Mouse (Mus musculus): ENCODE measurements around the gene Snrnp200. TPM values are rescaled to one million over a fixed set of nuclear protein-coding genes. Genes with fewer than 3 reads are reported as not detected.

Snrnp200 gene
- polyA plus RNA-seq, 1 experiment from 2014 or later = 92.9 TPM

Other genes with a start within 250 kb of the Snrnp200 start
- gene Ap4e1, start 199.7 kb upstream of the Snrnp200 start, polyA plus RNA-seq (2016; fragmentation: Nextera tagmentation; extraction: Ambion mirVana) = 13.4 and 13.6 TPM in 2 replicates
- gene Blvra, start 137.7 kb upstream of the Snrnp200 start, polyA plus RNA-seq (2016; fragmentation: Nextera tagmentation; extraction: Ambion mirVana) = 19.4 and 21.2 TPM in 2 replicates
- gene Ncaph, start 74.4 kb upstream of the Snrnp200 start, polyA plus RNA-seq (2016; fragmentation: Nextera tagmentation; extraction: Ambion mirVana) = 115 TPM in 2 replicates
- 14.4 and 14.9 TPM in 2 replicates for gene Itpripl1, start 64.9 kb upstream of the Snrnp200 start, polyA plus RNA-seq (2016; fragmentation: Nextera tagmentation; extraction: Ambion mirVana)
- 2.9 and 3.1 TPM in 2 replicates for gene 1810024B03Rik, start 106 bp upstream of the Snrnp200 start, polyA plus RNA-seq (2016; fragmentation: Nextera tagmentation; extraction: Ambion mirVana)
- gene Ciao1, start 39.4 kb downstream of the Snrnp200 start, polyA plus RNA-seq (2016; fragmentation: Nextera tagmentation; extraction: Ambion mirVana) = 46.3 and 56.2 TPM in 2 replicates
- gene Tmem127, start 39.5 kb downstream of the Snrnp200 start, polyA plus RNA-seq (2016; fragmentation: Nextera tagmentation; extraction: Ambion mirVana) = 25.6 and 30.1 TPM in 2 replicates
- gene Stard7, start 61.8 kb downstream of the Snrnp200 start, polyA plus RNA-seq (2016; fragmentation: Nextera tagmentation; extraction: Ambion mirVana) = 81.9 and 86.0 TPM in 2 replicates
- gene Dusp2, start 127.8 kb downstream of the Snrnp200 start, polyA plus RNA-seq (2016; fragmentation: Nextera tagmentation; extraction: Ambion mirVana) = 3.2 and 3.9 TPM in 2 replicates
- gene Astl, start 130.3 kb downstream of the Snrnp200 start, polyA plus RNA-seq (2016; fragmentation: Nextera tagmentation; extraction: Ambion mirVana) = not detected in 2 replicates
- 2.6 and 2.8 TPM in 2 replicates for gene Adra2b, start 154.8 kb downstream of the Snrnp200 start, polyA plus RNA-seq (2016; fragmentation: Nextera tagmentation; extraction: Ambion mirVana)
- 0.10 and 0.29 TPM in 2 replicates for gene Gpat2, start 216.8 kb downstream of the Snrnp200 start, polyA plus RNA-seq (2016; fragmentation: Nextera tagmentation; extraction: Ambion mirVana)
- 23.0 and 27.7 TPM in 2 replicates for gene Fahd2a, start 236.2 kb downstream of the Snrnp200 start, polyA plus RNA-seq (2016; fragmentation: Nextera tagmentation; extraction: Ambion mirVana)

Measured in midbrain, embryonic 10.5 days (tissue).